Mouse (Mus musculus): ENCODE measurements around the gene Gm21887. TPM values are rescaled to one million over a fixed set of nuclear protein-coding genes. Genes with fewer than 3 reads are reported as not detected.
"Not testable (repeated sequence)": the region's sequence is repeated elsewhere in the genome, so short reads cannot be mapped to it uniquely, and the experiment has no call there.

Gm21887 gene
- 94.6 and 113 TPM in 2 replicates for polyA plus RNA-seq (2012; ENCODE audit: insufficient read depth, insufficient read length, missing spikeins)

DNA sequence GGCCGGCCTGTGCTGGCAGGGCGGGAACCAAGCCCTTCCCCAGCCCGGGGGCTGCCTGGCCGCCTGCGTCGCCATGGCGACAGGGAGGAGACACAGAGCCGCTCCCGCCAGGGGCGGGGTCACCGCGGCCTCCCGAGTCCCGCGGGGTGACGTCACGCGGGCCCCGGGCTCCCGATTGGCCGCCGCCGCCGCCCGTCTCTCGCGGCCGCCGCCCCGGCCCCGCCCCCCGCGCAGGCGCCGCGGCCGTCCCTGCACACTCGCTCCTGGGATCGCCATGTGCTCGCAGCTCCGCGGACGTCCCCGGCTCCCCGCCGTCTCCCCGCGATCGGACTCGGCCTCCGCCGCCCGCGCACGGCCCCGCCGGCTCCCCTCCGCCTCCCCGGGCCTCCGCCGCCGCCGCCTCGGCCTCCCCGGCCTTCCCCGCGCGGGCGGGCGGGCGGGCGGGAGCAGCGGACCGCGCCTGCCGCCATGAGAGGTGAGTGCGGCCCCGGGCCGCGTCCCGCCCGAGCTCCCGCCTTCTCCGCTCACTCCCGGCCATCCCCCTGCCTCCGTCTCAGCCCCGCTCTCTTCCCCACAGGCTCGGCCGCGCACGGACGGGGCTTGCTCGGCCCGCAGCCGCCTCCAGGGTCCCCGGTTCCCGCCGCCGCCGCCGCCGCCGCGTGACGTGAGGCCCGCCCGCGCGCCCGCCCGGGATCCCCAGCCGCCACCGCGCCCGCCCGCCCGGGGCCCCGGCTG lies at the start of gene Gm21887:
TSS of gene Gm21887 (plus strand) at position 644 of the 735 bp plus-strand sequence.
- Histone ChIP-seq H3K27ac (ENCODE audit: insufficient read depth, low read depth, low read length) (peak within 1 kb of the TSS; percentile 79), H3K4me3 (ENCODE audit: insufficient read depth, low read length) (peak within 1 kb of the TSS; percentile 84)
- not testable (repeated sequence) for H3K4me1 ChIP-seq (ENCODE audit: control insufficient read depth, insufficient read depth, low read length)

DNA sequence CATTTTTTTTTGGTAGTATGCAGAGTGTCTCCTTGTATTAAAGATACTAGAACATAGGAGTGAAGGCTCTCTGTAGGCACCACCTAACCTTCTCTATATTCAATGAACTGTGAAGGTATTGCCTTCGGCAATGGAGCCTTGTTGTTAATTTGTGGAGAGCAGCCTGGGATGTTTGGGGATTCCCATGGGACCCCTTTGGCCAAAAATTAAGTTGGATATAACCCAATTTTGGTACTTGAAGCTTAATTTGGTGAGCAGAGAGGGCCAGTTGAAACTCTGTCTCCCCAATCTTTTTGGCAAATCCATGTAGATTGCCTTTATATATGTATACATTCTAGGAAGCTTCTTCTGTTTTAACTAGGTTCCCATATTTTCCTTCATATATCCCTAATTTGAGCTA lies 40.1 kb upstream of the Gm21887 start:
- H3K4me1 ChIP-seq (ENCODE audit: control insufficient read depth, insufficient read depth, low read length): peaks cover 21% of the 10 kb centered on the region
- no peak overlapping the region for H3K27ac ChIP-seq (ENCODE audit: insufficient read depth, low read depth, low read length)
- TF ChIP-seq POLR2A (IDR thresholded peaks at IDR 0.05; ENCODE audit: borderline replicate concordance, low read depth, low read length) (no peak), CTCF (IDR thresholded peaks at IDR 0.05; ENCODE audit: low read depth, low read length) (no peak)
- H3K4me3 ChIP-seq (ENCODE audit: insufficient read depth, low read length): no peak overlapping the region

DNA sequence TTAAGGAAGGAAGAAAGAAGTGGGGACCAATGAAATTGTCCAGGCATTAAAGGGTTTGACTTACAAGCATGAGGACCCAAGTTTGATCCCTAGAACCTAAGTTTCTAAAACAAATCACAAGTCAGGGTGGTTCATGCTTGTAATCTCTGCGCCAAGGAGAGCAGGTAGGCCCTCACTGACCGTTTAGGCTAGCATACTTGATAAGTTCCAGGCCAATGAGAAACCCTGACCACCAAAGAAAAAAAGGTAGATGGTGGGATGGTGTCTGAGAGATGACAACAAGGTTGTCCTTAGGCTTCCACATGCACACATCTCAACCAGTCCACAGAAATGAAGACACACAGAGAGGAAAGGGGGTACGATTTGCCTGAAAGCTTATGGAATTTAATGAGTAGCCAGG lies 39.7 kb upstream of the Gm21887 start:
- H3K4me1 ChIP-seq (ENCODE audit: control insufficient read depth, insufficient read depth, low read length): peaks cover 25% of the 10 kb centered on the region
- H3K27ac ChIP-seq (ENCODE audit: insufficient read depth, low read depth, low read length); H3K4me3 ChIP-seq (ENCODE audit: insufficient read depth, low read length): not testable (repeated sequence)

DNA sequence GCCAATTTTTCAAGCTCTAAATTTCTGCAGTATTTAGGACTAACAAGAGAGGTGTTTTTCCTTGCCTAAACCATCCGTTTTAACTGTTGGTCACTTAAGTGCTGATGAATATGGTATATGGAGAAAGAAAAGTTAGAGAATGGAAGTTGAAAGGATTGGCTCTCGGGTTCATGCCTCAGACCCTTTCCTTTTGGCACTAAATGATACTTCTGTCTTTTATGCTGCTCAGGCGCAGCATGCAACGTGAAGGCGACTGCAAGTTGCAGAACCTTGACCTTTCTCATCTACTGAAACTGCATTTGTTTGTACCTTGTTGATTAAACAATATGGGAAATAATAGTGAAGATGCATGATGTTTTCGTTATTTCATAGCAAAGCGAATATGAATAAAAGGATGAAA lies 38.9 kb upstream of the Gm21887 start:
- H3K4me1 ChIP-seq (ENCODE audit: control insufficient read depth, insufficient read depth, low read length): peaks cover 33% of the 10 kb centered on the region
- H3K4me3 ChIP-seq (ENCODE audit: insufficient read depth, low read length); H3K27ac ChIP-seq (ENCODE audit: insufficient read depth, low read depth, low read length): not testable (repeated sequence)

DNA sequence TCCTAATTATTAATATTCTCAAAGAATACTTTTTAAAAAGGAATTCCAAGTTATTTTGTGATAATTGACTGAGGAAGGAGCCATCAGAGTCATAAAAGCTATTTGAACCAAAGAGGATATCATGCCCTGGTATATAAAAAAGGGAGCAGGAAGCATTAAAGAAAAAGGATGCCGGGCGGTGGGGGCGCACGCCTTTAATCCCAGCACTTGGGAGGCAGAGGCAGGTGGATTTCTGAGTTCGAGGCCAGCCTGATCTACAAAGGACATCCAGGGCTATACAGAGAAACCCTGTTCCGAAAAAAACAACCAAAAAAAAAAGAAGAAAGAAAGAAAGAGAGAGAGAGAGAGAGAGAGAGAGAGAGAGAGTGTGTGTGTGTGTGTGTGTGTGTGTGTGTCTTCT lies 37.9 kb upstream of the Gm21887 start:
- not testable (repeated sequence) for H3K27ac ChIP-seq (ENCODE audit: insufficient read depth, low read depth, low read length); H3K4me3 ChIP-seq (ENCODE audit: insufficient read depth, low read length)
- peaks cover 36% of the 10 kb centered on the region for H3K4me1 ChIP-seq (ENCODE audit: control insufficient read depth, insufficient read depth, low read length)

DNA sequence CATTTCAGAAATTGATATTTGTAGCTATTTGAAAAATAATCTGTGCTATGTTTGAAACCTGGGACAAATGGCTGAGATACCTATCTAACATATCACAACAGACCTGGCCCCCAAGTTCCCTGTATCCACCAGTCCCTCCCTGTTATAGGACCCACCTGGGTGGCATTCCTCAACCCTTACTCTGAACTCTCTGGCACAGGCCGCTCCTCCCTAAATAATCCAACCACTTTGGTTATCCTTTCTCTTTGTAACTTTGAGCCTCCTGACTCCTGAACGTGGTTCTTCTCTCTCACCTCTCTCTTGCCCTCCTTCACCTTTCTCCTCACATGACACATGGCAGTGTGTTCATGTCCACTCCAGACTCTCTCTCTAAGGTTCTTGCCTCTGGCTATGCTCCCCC lies 37.3 kb upstream of the Gm21887 start:
- peaks cover 39% of the 10 kb centered on the region for H3K4me1 ChIP-seq (ENCODE audit: control insufficient read depth, insufficient read depth, low read length)
- H3K4me3 ChIP-seq (ENCODE audit: insufficient read depth, low read length): not testable (repeated sequence)
- H3K27ac ChIP-seq (ENCODE audit: insufficient read depth, low read depth, low read length): peak overlapping the region; percentile 58; the same call in 1 of the 2 replicates

DNA sequence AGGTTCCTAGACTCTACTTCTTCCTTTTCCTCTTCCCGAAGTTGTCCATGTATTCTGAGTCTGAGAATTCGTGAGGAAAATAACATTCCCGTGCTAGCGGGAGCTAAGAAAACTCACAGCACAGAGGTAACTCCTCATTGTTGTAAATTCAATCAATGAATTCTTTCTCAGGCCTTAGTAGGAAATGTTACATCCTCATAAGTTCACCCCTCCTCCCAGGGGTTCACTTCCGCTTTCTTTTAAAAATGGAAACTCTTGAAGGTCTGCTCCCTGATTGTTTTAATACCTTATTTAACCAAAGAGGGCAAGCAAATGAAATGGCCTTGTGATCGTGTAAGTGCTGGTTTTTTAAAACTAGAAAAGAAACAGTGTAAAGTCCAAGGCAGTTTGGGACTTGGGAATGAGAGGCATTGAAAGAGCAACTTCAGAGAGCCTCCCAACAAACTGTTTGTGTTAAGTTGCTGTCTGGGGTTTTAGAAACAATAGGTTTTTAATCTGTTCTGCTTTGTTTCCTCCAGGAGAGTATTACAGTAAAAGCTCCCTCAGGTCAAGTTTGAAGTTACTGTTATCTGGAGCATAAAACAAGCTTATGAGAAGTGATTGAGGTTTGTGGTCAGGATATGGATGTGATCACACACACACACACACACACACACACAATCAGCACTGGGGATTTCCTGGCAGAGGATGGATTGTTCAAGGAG lies 36.5 kb upstream of the Gm21887 start:
- H3K27ac ChIP-seq (ENCODE audit: insufficient read depth, low read depth, low read length): peak overlapping the region; percentile 58
- peaks cover 41% of the 10 kb centered on the region for H3K4me1 ChIP-seq (ENCODE audit: control insufficient read depth, insufficient read depth, low read length)
- not testable (repeated sequence) for H3K4me3 ChIP-seq (ENCODE audit: insufficient read depth, low read length)

DNA sequence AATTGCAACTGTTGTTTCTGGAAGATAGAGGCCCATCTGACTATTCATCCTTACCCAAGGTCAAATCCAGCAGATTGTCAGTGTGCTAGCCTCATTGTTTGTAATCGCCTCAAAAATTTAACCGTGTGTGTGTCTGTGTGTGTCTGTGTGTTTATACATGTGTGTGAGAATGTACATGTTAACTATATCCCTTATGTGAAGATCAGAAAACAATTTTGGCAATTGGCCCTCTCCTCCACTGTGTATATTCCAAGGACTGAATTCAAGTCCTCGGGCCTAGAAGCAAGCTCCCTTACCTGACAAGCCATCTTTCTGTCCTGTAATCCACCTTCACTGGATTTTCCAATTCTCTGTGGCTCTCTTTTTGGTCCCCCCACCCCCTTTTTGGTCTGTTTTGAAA lies 35.7 kb upstream of the Gm21887 start:
- not testable (repeated sequence) for H3K4me3 ChIP-seq (ENCODE audit: insufficient read depth, low read length); H3K27ac ChIP-seq (ENCODE audit: insufficient read depth, low read depth, low read length)
- peaks cover 47% of the 10 kb centered on the region for H3K4me1 ChIP-seq (ENCODE audit: control insufficient read depth, insufficient read depth, low read length)

DNA sequence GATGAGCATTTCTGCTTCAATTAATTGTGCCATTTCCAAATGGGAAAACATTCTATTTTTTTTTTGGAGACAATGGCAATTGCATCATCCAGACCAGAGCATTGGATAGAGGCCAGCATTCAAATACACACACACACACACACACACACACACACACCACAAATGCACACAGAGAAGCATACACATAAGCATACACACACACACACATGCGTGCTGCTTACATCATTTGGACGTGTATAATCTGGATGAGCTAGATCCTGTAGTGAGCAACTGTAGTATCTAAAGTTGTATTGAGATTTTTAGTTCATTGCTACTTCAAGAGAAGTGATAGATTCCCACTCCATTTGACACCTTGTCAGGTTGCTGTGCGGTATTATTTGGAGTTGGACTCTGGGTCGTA lies 35.0 kb upstream of the Gm21887 start:
- H3K4me1 ChIP-seq (ENCODE audit: control insufficient read depth, insufficient read depth, low read length): peaks cover 47% of the 10 kb centered on the region
- H3K27ac ChIP-seq (ENCODE audit: insufficient read depth, low read depth, low read length): not testable (repeated sequence)

DNA sequence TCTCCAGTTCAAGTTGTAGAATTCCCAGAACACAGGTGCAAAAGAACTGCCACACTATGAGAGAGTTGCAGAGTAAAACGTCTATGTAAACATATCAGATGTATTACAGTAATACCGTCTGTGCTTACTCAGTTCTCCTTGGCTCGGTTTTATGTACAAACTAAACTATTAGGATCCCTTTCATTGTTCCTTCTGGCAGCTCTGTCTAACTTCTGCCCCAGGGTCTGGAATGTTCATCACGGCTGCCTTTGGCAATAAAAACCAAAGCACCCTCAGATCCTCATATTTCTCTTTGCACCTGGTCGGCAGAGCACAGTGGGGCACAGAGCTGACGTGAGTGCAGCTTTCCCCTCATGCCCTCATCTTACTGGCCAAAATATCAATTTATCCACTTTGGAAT lies 34.5 kb upstream of the Gm21887 start:
- peaks cover 52% of the 10 kb centered on the region for H3K4me1 ChIP-seq (ENCODE audit: control insufficient read depth, insufficient read depth, low read length)
- 0 out of 2 replicates have a peak overlapping the region, but pooled peaks have one; percentile 33 for H3K27ac ChIP-seq (ENCODE audit: insufficient read depth, low read depth, low read length)
- H3K4me3 ChIP-seq (ENCODE audit: insufficient read depth, low read length): not testable (repeated sequence)

More for the DNA sequence above, 35.0 kb upstream of the Gm21887 start:
- not testable (repeated sequence) for H3K4me3 ChIP-seq (ENCODE audit: insufficient read depth, low read length)

DNA sequence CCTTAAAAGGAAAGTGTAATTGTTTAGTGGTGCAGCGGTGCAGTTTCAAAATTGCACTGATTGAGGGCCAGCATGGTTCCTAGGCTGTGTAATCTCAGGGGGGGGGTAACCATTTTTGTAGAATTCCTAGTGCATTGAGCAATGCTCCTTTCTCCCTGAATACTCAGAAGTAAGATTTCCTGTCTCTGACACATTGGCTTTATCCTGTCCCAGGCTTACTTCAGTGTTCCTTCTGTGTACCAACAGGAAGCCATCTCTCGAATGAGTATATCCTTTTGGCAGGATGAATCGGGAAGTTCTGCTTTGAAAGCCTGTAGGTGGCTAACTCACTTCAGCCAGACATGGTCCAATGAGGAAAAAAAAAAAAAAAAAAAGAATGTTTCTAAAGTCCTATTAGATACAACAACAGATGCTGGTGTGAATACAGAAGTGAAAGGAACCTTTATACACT lies 33.8 kb upstream of the Gm21887 start:
- H3K4me3 ChIP-seq (ENCODE audit: insufficient read depth, low read length): 0 out of 2 replicates have a peak overlapping the region, but pooled peaks have one; percentile 3
- peaks cover 58% of the 10 kb centered on the region for H3K4me1 ChIP-seq (ENCODE audit: control insufficient read depth, insufficient read depth, low read length)
- peak overlapping the region; percentile 33 for H3K27ac ChIP-seq (ENCODE audit: insufficient read depth, low read depth, low read length)

DNA sequence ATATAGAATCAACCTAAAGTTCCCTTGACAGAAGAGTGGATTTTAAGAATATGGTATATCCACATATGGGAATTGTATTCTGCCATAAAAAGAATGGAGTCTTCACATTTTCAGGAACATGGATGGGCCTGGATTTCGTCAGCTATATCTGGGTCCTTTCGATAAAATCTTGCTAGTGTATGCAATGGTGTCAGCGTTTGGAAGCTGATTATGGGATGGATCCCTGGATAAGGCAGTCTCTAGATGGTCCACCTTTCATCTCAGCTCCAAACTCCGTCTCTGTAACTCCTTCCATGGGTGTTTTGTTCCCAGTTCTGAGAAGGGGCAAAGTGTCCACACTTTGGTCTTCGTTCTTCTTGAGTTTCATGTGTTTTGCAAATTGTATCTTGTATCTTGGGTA lies 33.1 kb upstream of the Gm21887 start:
- not testable (repeated sequence) for H3K4me3 ChIP-seq (ENCODE audit: insufficient read depth, low read length); H3K27ac ChIP-seq (ENCODE audit: insufficient read depth, low read depth, low read length)
- peaks cover 60% of the 10 kb centered on the region for H3K4me1 ChIP-seq (ENCODE audit: control insufficient read depth, insufficient read depth, low read length)

DNA sequence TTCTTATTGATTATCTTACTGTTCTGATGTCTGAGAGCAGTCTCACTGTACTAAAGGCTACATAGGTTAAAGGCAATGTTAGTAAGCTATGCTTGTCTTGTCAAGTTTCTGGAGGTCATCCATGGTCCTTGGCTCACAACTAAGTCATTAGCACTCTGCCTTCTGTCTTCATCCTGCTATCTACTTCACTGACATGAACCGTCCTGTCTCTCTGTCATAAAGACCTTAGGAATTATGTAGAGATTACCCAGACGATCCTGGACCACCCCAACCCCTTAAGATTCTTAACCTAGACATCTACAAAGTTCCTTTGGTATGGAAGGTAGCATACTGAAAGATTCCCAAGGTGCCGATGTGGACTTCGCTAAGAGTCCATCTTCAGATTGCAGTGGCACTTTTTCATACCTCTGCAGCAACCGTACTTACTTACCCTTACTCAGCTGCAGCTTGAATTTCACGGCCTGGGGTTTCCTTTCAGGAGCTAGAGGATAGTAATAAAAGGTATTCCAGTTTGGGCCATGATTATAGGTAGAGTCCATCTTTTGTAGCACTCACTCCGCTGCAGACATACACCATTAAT lies 31.5 kb upstream of the Gm21887 start:
- peaks cover 56% of the 10 kb centered on the region for H3K4me1 ChIP-seq (ENCODE audit: control insufficient read depth, insufficient read depth, low read length)
- H3K27ac ChIP-seq (ENCODE audit: insufficient read depth, low read depth, low read length): peak overlapping the region; percentile 89
- H3K4me3 ChIP-seq (ENCODE audit: insufficient read depth, low read length): peak overlapping the region; percentile 51

DNA sequence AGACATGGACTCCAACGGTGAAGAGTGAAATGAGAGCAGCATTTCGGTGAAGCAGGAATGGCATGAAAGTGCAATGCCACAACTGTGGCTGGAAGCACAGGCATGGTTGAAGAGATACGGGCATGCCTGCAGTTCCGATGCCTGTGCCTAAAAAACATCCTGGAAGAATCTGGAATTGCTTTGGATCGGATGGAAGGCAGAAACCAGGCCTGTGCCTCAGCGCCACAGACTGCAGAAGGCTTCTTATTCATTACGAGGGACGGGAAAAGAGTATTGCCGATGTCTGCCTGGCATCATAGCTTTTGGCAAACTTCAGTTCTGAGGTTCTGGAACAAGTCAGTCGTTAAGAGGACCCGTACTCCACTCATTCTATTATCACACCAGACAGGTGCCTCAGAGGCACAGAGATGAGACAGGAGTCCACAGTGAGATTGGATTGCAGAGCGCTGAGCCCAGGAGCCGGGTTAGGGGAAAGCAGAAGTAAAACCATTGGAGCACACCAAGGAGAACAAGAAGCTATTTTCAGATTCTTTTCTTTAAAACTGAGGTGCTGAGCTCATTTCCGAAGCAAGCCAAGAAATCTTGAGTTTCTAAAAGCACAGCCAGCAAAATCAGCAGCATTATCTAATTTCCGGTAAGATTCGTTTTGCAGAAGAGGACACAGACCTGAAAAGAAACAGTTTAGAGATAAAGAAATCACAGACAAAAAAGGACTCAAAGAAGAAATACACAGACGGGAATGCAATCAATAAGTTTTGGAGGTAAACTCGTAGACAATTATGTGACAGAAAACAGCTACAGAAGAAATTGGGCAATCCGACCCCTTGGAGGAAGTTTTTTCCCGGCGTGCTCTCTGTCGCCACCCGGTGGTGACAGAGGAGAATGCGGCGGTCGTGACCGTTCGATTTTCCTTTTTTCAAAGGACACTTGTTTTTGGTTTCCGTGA lies 30.8 kb upstream of the Gm21887 start:
- Histone ChIP-seq H3K27ac (ENCODE audit: insufficient read depth, low read depth, low read length) (peak overlapping the region; percentile 89), H3K4me3 (ENCODE audit: insufficient read depth, low read length) (peak overlapping the region; percentile 51), H3K4me1 (ENCODE audit: control insufficient read depth, insufficient read depth, low read length) (peaks cover 51% of the 10 kb centered on the region)

Data from bone marrow macrophage, adult 2 months (primary cell).